In the genomic region with DNA sequence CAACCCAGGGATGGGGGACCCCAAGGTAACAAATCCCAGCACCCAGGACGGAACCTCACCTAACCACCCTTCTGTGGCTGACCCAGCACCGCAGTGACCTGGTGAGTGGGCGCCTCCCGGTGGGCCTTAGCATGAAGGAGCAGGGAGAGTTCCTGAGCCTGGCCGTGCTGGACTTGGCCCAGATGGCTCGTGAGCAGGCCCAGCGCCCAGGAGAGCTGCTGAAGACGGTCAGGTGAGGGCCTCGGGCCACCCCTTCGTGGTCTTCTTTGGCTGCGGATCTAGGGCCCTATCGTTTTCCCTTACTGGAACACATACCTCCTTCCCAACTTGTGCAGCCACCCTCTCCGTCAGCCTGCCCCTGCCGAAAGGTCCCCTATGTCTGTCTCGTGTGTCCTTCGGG, we compare ENCODE assay signal across 9 mouse cellular contexts. TPM values are rescaled to one million over a fixed set of nuclear protein-coding genes. Genes with fewer than 3 reads are reported as not detected.
DNase-seq lines count a peak whose midpoint lies in the region; ATAC-seq lines count a peak whose summit lies in the region.
"Had no signal": no experiment of that assay in that cellular context is flagged by ENCODE, and none has a peak within 500 bp of the region (broad histone marks: within the 10 kb centered on the region; RNA-seq: fewer than 3 reads in every experiment).

No protein-coding gene starts in this region.

- peaks cover 75% of the 10 kb centered on the region for H3K27me3 ChIP-seq in heart, embryonic 11.5 days (ENCODE audit: control insufficient read depth, insufficient read depth, low read length)
- H3K27me3 ChIP-seq in hindbrain, embryonic 12.5 days = peaks cover 91% of the 10 kb centered on the region
- H3K27me3 ChIP-seq in midbrain, embryonic 11.5 days (ENCODE audit: control insufficient read depth, insufficient read depth, low read length) = peaks cover 85% of the 10 kb centered on the region

- no peaks in the 10 kb centered on the region for H3K36me3 ChIP-seq in heart, embryonic 11.5 days (ENCODE audit: control insufficient read depth, insufficient read depth, low read length)
- H3K36me3 ChIP-seq in hindbrain, embryonic 12.5 days = no peaks in the 10 kb centered on the region
- no peaks in the 10 kb centered on the region for H3K36me3 ChIP-seq in midbrain, embryonic 11.5 days (ENCODE audit: control insufficient read depth, insufficient read depth, low read length)

- H3K9ac ChIP-seq in heart, embryonic 11.5 days (ENCODE audit: low read depth, low read length) = no peak overlapping the region
- H3K9ac ChIP-seq in hindbrain, embryonic 12.5 days = peak overlapping the region; percentile 41
- H3K9ac ChIP-seq in midbrain, embryonic 11.5 days (ENCODE audit: low read length) = no peak overlapping the region

- H3K4me1 ChIP-seq in heart, embryonic 11.5 days (ENCODE audit: control insufficient read depth, insufficient read depth, low read length) = peaks cover 23% of the 10 kb centered on the region
- peaks cover 14% of the 10 kb centered on the region for H3K4me1 ChIP-seq in hindbrain, embryonic 12.5 days
- peaks cover 3% of the 10 kb centered on the region for H3K4me1 ChIP-seq in midbrain, embryonic 11.5 days (ENCODE audit: control insufficient read depth, insufficient read depth, low read length)

- WGBS in heart, embryonic 11.5 days (ENCODE audit: insufficient replicate concordance) = 27% methylated on average over 16 of the region's 16 CpGs
- WGBS in hindbrain, embryonic 12.5 days = 9% methylated on average over 16 of the region's 16 CpGs
- WGBS in midbrain, embryonic 11.5 days = 8% methylated on average over 16 of the region's 16 CpGs

- H3K4me3 ChIP-seq in heart, embryonic 11.5 days (ENCODE audit: low read depth, low read length) = peak overlapping the region; percentile 35
- no peak overlapping the region for H3K4me3 ChIP-seq in hindbrain, embryonic 12.5 days
- no peak overlapping the region for H3K4me3 ChIP-seq in midbrain, embryonic 11.5 days (ENCODE audit: low read depth, low read length)

- H3K9me3 ChIP-seq in heart, embryonic 11.5 days (replicated peaks; ENCODE audit: control insufficient read depth, low read length) = no peaks in the 10 kb centered on the region
- 0 out of 2 replicates have a peak, but pooled peaks cover 4% of the 10 kb centered on the region for H3K9me3 ChIP-seq in hindbrain, embryonic 12.5 days (replicated peaks)
- H3K9me3 ChIP-seq in midbrain, embryonic 11.5 days (ENCODE audit: control insufficient read depth, low read length) = no peaks in the 10 kb centered on the region

- H3K27ac ChIP-seq in heart, embryonic 11.5 days (ENCODE audit: low read depth, low read length) = no peak overlapping the region
- H3K27ac ChIP-seq in hindbrain, embryonic 12.5 days = no peak overlapping the region
- H3K27ac ChIP-seq in midbrain, embryonic 11.5 days (ENCODE audit: low read depth, low read length) = no peak overlapping the region

- intact Hi-C loops in heart, postnatal 10 days (cut with DNase I) = no loop called here
- intact Hi-C loops in left cerebral cortex, postnatal 25 days (cut with DNase I) = no loop called here

- DNase-seq in heart, postnatal 10 days = no peak
- DNase-seq in cerebellum, postnatal 10 days = peak; percentile 51 to 54
- DNase-seq in midbrain, embryonic 11.5 days (ENCODE audit: low spot score, missing footprints) = no peak
- DNase-seq in layer of hippocampus, postnatal 14 days (ENCODE audit: low spot score in 2 of 2) = no peak
- no peak for DNase-seq in left cerebral cortex, postnatal 25 days (ENCODE audit: low spot score in 2 of 2)
- DNase-seq in left cerebral cortex, adult 8-10 months (ENCODE audit: low spot score in 2 of 2) = no peak
- DNase-seq: gastrocnemius, postnatal 10 days had no signal

- no peak for ATAC-seq in heart, embryonic 11.5 days (replicated peaks; ENCODE audit: insufficient number of reproducible peaks, low FRiP score, low TSS enrichment)
- no peak for ATAC-seq in hindbrain, embryonic 12.5 days (ENCODE audit: low FRiP score)
- no peak for ATAC-seq in midbrain, embryonic 11.5 days (ENCODE audit: low FRiP score)

- peak overlapping the region; percentile 61 for H3K4me2 ChIP-seq in heart, embryonic 11.5 days
- H3K4me2 ChIP-seq in hindbrain, embryonic 12.5 days (replicated peaks) = peak overlapping the region; percentile 49
- H3K4me2 ChIP-seq in midbrain, embryonic 11.5 days = peak overlapping the region; percentile 37

RNA-seq across cellular contexts. Expression of a gene that starts 3.0 kb away (rescaled TPM):
- 4.9 and 5.3 TPM in 2 replicates for polyA plus RNA-seq in heart, embryonic 11.5 days (2014; fragmentation: Nextera tagmentation; extraction: Ambion mirVana)
- 10 to 100 TPM; 14.3 to 15.0 TPM for total RNA-seq in heart, postnatal 10 days (2021)
- polyA plus RNA-seq in hindbrain, embryonic 12.5 days (2016; fragmentation: Nextera tagmentation; extraction: Ambion mirVana) = 3.7 and 3.8 TPM in 2 replicates
- polyA plus RNA-seq in midbrain, embryonic 11.5 days (2014; fragmentation: Nextera tagmentation; extraction: Ambion mirVana) = 1.3 and 1.7 TPM in 2 replicates
- total RNA-seq in layer of hippocampus, postnatal 14 days (2021) = 1 to 10 TPM; 7.1 to 7.7 TPM
- 1 to 10 TPM; 3.9 to 4.8 TPM for total RNA-seq in left cerebral cortex, postnatal 25 days (2021)
- 1 to 10 TPM; 4.4 to 7.3 (median 6.1) TPM for total RNA-seq in left cerebral cortex, adult 8-10 months (2022)

RNA-seq across cellular contexts. Expression of a gene that starts 7.6 kb away (rescaled TPM):
- 0.63 and 0.65 TPM in 2 replicates for polyA plus RNA-seq in heart, embryonic 11.5 days (2014; fragmentation: Nextera tagmentation; extraction: Ambion mirVana)
- 1 to 10 TPM; 1.1 to 1.5 TPM for total RNA-seq in heart, postnatal 10 days (2021)
- 13.9 and 16.1 TPM in 2 replicates for polyA plus RNA-seq in hindbrain, embryonic 12.5 days (2016; fragmentation: Nextera tagmentation; extraction: Ambion mirVana)
- 5.4 and 6.5 TPM in 2 replicates for polyA plus RNA-seq in midbrain, embryonic 11.5 days (2014; fragmentation: Nextera tagmentation; extraction: Ambion mirVana)
- 100 to 1,000 TPM; 268 to 281 TPM for total RNA-seq in layer of hippocampus, postnatal 14 days (2021)
- 100 to 1,000 TPM; 318 to 327 TPM for total RNA-seq in left cerebral cortex, postnatal 25 days (2021)
- 100 to 1,000 TPM; 237 to 269 (median 246) TPM for total RNA-seq in left cerebral cortex, adult 8-10 months (2022)

RNA-seq across cellular contexts. Expression of a gene that starts 9.9 kb away (rescaled TPM):
- 0.61 and 0.89 TPM in 2 replicates for polyA plus RNA-seq in heart, embryonic 11.5 days (2014; fragmentation: Nextera tagmentation; extraction: Ambion mirVana)
- 1 to 10 TPM; 5.1 to 5.4 TPM for total RNA-seq in heart, postnatal 10 days (2021)
- 0.69 TPM in 1 of 2 replicates, not detected in the other for polyA plus RNA-seq in hindbrain, embryonic 12.5 days (2016; fragmentation: Nextera tagmentation; extraction: Ambion mirVana)
- polyA plus RNA-seq in midbrain, embryonic 11.5 days (2014; fragmentation: Nextera tagmentation; extraction: Ambion mirVana) = 0.44 and 0.48 TPM in 2 replicates
- 1 to 10 TPM; 2.6 to 3.0 TPM for total RNA-seq in layer of hippocampus, postnatal 14 days (2021)
- 1 to 10 TPM; 1.3 to 1.5 TPM for total RNA-seq in left cerebral cortex, postnatal 25 days (2021)
- 1 to 10 TPM; 1.4 to 3.2 (median 2.1) TPM for total RNA-seq in left cerebral cortex, adult 8-10 months (2022)

RNA-seq across cellular contexts. Expression of a gene that starts 22.5 kb away (rescaled TPM):
- polyA plus RNA-seq in heart, embryonic 11.5 days (2014; fragmentation: Nextera tagmentation; extraction: Ambion mirVana) = 1.4 and 1.8 TPM in 2 replicates
- total RNA-seq in heart, postnatal 10 days (2021) = 10 to 100 TPM; 12.0 to 12.2 TPM
- 0.59 and 0.86 TPM in 2 replicates for polyA plus RNA-seq in hindbrain, embryonic 12.5 days (2016; fragmentation: Nextera tagmentation; extraction: Ambion mirVana)
- 0.38 and 0.63 TPM in 2 replicates for polyA plus RNA-seq in midbrain, embryonic 11.5 days (2014; fragmentation: Nextera tagmentation; extraction: Ambion mirVana)
- under 1 TPM; 0.23 to 0.48 TPM for total RNA-seq in layer of hippocampus, postnatal 14 days (2021)
- total RNA-seq in left cerebral cortex, postnatal 25 days (2021) = under 1 TPM; 0.34 to 0.53 TPM
- total RNA-seq in left cerebral cortex, adult 8-10 months (2022) = under 1 TPM; 0.41 to 0.88 (median 0.70) TPM

RNA-seq across cellular contexts. Expression of a gene that starts 46.4 kb away (rescaled TPM):
- polyA plus RNA-seq in heart, embryonic 11.5 days (2014; fragmentation: Nextera tagmentation; extraction: Ambion mirVana) = 0.83 and 1.2 TPM in 2 replicates
- 1 to 10 TPM; 1.3 to 2.4 TPM for total RNA-seq in heart, postnatal 10 days (2021)
- polyA plus RNA-seq in hindbrain, embryonic 12.5 days (2016; fragmentation: Nextera tagmentation; extraction: Ambion mirVana) = 38.4 and 39.4 TPM in 2 replicates
- polyA plus RNA-seq in midbrain, embryonic 11.5 days (2014; fragmentation: Nextera tagmentation; extraction: Ambion mirVana) = 12.9 and 15.3 TPM in 2 replicates
- 10 to 100 TPM; 83.1 to 86.4 TPM for total RNA-seq in layer of hippocampus, postnatal 14 days (2021)
- total RNA-seq in left cerebral cortex, postnatal 25 days (2021) = 100 to 1,000 TPM; 177 to 183 TPM
- 100 to 1,000 TPM; 150 to 181 (median 159) TPM for total RNA-seq in left cerebral cortex, adult 8-10 months (2022)

Comparison
In these comparisons a context has a peak if more than half of its experiments do, and no peak if none do; other contexts are left out.
1. DNase-seq: peak in cerebellum, postnatal 10 days (2 of 2); none in heart, postnatal 10 days (0 of 2), midbrain, embryonic 11.5 days (single experiment), layer of hippocampus, postnatal 14 days (0 of 2), left cerebral cortex, postnatal 25 days (0 of 2) and left cerebral cortex, adult 8-10 months (0 of 2).
2. RNA of a gene that starts 7.6 kb away (total RNA-seq): 318 to 327 TPM in left cerebral cortex, postnatal 25 days, 268 to 281 TPM in layer of hippocampus, postnatal 14 days and 237 to 269 TPM in left cerebral cortex, adult 8-10 months; 1.1 to 1.5 TPM in heart, postnatal 10 days; every median in the first group is over 10 times any median in the second.
3. Peak in every context shown above with its lines, with median percentiles within 50 percentile points of each other: H3K4me2 ChIP-seq.